Mouse (Mus musculus) MEL (cell line): Measurements from ENCODE around the gene AU021092. TPM values are rescaled to one million over a fixed set of nuclear protein-coding genes. Genes with fewer than 3 reads are reported as not detected.

Experiments
- DNase-seq: peaks from one replicate; pipeline ENCODE4 v3.0.0; 2011; ENCODE audit warnings: low read depth, low spot score
- H3K27ac ChIP-seq: 2 replicates; pipeline ENCODE4 v1.5.1; 2012; ENCODE audit warnings: low read depth, mild to moderate bottlenecking, control low read depth, low read length, moderate library complexity; ENCODE audit not compliant: control insufficient read depth
- H3K27me3 ChIP-seq, 2 experiments: fragments of 150-350 bp in 1 of 2; sonication (generic) in 1 of 2; 2 replicates each; pipeline ENCODE4 v1.6.1; 2012; ENCODE audit warnings: low read length in 2 of 2, mild to moderate bottlenecking in 2 of 2, improper control_type of control experiment in 1 of 2, moderate library complexity in 1 of 2; ENCODE audit not compliant: insufficient read depth in 2 of 2, control insufficient read depth in 1 of 2
- H3K36me3 ChIP-seq, 2 experiments: 2 replicates each; pipeline ENCODE4 v1.6.1; 2012 to 2014; ENCODE audit warnings: low read length in 2 of 2, improper control_type of control experiment in 1 of 2, inconsistent platforms in 1 of 2, mild to moderate bottlenecking in 1 of 2; ENCODE audit not compliant: insufficient read depth in 2 of 2, control insufficient read depth in 1 of 2
- H3K4me1 ChIP-seq, 2 experiments: fragments of 150-350 bp in 1 of 2; sonication (generic) in 1 of 2; 2 replicates each; pipeline ENCODE4 v1.6.1; 2012; ENCODE audit warnings: low read length in 2 of 2, improper control_type of control experiment in 1 of 2, mild to moderate bottlenecking in 1 of 2; ENCODE audit not compliant: insufficient read depth in 2 of 2, control insufficient read depth in 1 of 2
- H3K4me3 ChIP-seq, 2 experiments: fragments of 150-350 bp in 1 of 2; sonication (generic) in 1 of 2; 2 replicates each; pipeline ENCODE4 v1.5.1; 2012; ENCODE audit warnings: low read depth in 2 of 2, low read length in 2 of 2, mild to moderate bottlenecking in 2 of 2, moderate library complexity in 2 of 2, control low read depth in 1 of 2, improper control_type of control experiment in 1 of 2; ENCODE audit not compliant: control insufficient read depth in 1 of 2, insufficient read depth in 1 of 2
- H3K79me2 ChIP-seq: 2 replicates; pipeline ENCODE4 v1.6.1; 2012; ENCODE audit warnings: mild to moderate bottlenecking, low read length, moderate library complexity; ENCODE audit not compliant: control insufficient read depth, poor library complexity, insufficient read depth
- H3K9ac ChIP-seq: 2 replicates; pipeline ENCODE4 v1.6.1; 2012; ENCODE audit warnings: low read depth, mild to moderate bottlenecking, control low read depth, low read length, moderate library complexity; ENCODE audit not compliant: control insufficient read depth, poor library complexity, severe bottlenecking
- H3K9me3 ChIP-seq: fragments of 150-350 bp; sonication (generic); replicated peaks from 2 replicates; pipeline ENCODE4 v1.6.1; 2012; ENCODE audit warnings: mild to moderate bottlenecking, low read length, improper control_type of control experiment, moderate library complexity; ENCODE audit not compliant: insufficient read depth
- BHLHE40 ChIP-seq: IDR thresholded peaks from 2 replicates; pipeline ENCODE4 v1.6.1; 2012; ENCODE audit warnings: low read depth, mild to moderate bottlenecking, inconsistent platforms, low read length, improper control_type of control experiment, borderline replicate concordance
- CHD1 ChIP-seq: IDR thresholded peaks from 2 replicates; pipeline ENCODE4 v1.6.1; 2012; ENCODE audit warnings: low read depth, mild to moderate bottlenecking, inconsistent platforms, low read length, improper control_type of control experiment
- CTCF ChIP-seq, 3 experiments: IDR thresholded peaks in 2 of 3; conservative IDR thresholded peaks in 1 of 3; 2 replicates each; pipeline ENCODE4 v1.5.1; 2011 to 2012; ENCODE audit warnings: low read length in 3 of 3, low read depth in 2 of 3, mild to moderate bottlenecking in 2 of 3, improper control_type of control experiment in 1 of 3, inconsistent platforms in 1 of 3, mixed read lengths in 1 of 3, moderate library complexity in 1 of 3; ENCODE audit not compliant: control insufficient read depth in 1 of 3, insufficient read depth in 1 of 3, poor library complexity in 1 of 3, severe bottlenecking in 1 of 3
- E2F4 ChIP-seq: IDR thresholded peaks from 2 replicates; pipeline ENCODE4 v1.6.1; 2011; ENCODE audit warnings: low read depth, low read length, improper control_type of control experiment, borderline replicate concordance
- ELF1 ChIP-seq: IDR thresholded peaks from 2 replicates; pipeline ENCODE4 v1.6.1; 2014; ENCODE audit warnings: low read depth, mild to moderate bottlenecking, inconsistent platforms, low read length, improper control_type of control experiment, moderate library complexity
- HCFC1 ChIP-seq: IDR thresholded peaks from 2 replicates; pipeline ENCODE4 v1.6.1; 2012; ENCODE audit warnings: low read depth, mild to moderate bottlenecking, inconsistent platforms, low read length, improper control_type of control experiment, moderate library complexity
- KAT2A ChIP-seq: conservative IDR thresholded peaks from 2 replicates; pipeline ENCODE4 v1.6.1; 2012; ENCODE audit warnings: low read depth, low read length, improper control_type of control experiment, inconsistent platforms
- MAX ChIP-seq: IDR thresholded peaks from 2 replicates; pipeline ENCODE4 v1.6.1; 2011; ENCODE audit warnings: low read length, improper control_type of control experiment
- MXI1 ChIP-seq: IDR thresholded peaks from 2 replicates; pipeline ENCODE4 v1.6.1; 2011; ENCODE audit warnings: mild to moderate bottlenecking, low read depth, low read length, improper control_type of control experiment
- MYC ChIP-seq: IDR thresholded peaks from 2 replicates; pipeline ENCODE4 v1.6.1; 2011; ENCODE audit warnings: low read depth, mild to moderate bottlenecking, low read length, improper control_type of control experiment, moderate library complexity
- NELFE ChIP-seq: IDR thresholded peaks from 2 replicates; pipeline ENCODE4 v1.6.1; 2011; ENCODE audit warnings: low read depth, low read length, improper control_type of control experiment
- NRF1 ChIP-seq: IDR thresholded peaks from 2 replicates; pipeline ENCODE4 v1.6.1; 2014; ENCODE audit warnings: low read depth, mild to moderate bottlenecking, inconsistent platforms, low read length, improper control_type of control experiment, moderate library complexity; ENCODE audit not compliant: poor library complexity, insufficient read depth, severe bottlenecking
- POLR2A ChIP-seq, 2 experiments: IDR thresholded peaks; 2 replicates each; pipeline ENCODE4 v1.6.1; 2011 to 2012; ENCODE audit warnings: low read length in 2 of 2, mild to moderate bottlenecking in 2 of 2, control low read depth in 1 of 2, improper control_type of control experiment in 1 of 2, low read depth in 1 of 2, moderate library complexity in 1 of 2; ENCODE audit not compliant: control insufficient read depth in 1 of 2, insufficient read depth in 1 of 2, poor library complexity in 1 of 2
- RAD21 ChIP-seq: IDR thresholded peaks from 2 replicates; pipeline ENCODE4 v1.6.1; 2011; ENCODE audit warnings: mild to moderate bottlenecking, low read depth, low read length, improper control_type of control experiment
- SIN3A ChIP-seq: IDR thresholded peaks from 2 replicates; pipeline ENCODE4 v1.6.1; 2012; ENCODE audit warnings: low read length, improper control_type of control experiment, inconsistent platforms
- SMC3 ChIP-seq: IDR thresholded peaks from 2 replicates; pipeline ENCODE4 v1.6.1; 2011; ENCODE audit warnings: low read depth, low read length, improper control_type of control experiment
- TBP ChIP-seq: IDR thresholded peaks from 2 replicates; pipeline ENCODE4 v1.8.0; 2011; ENCODE audit warnings: low read depth, low read length, improper control_type of control experiment
- polyA plus RNA-seq, 2 experiments: library from polyadenylated mRNA; stranded (reverse) in 1 of 2; unstranded in 1 of 2; fragments of >175 nt in 1 of 2; fragments of >200 nt in 1 of 2; gene quantifications; 2 replicates each; pipeline versions ENCODE4 v1.2.1 to v1.2.4; 2012; ENCODE audit warnings: low replicate concordance in 2 of 2, low read depth in 1 of 2; ENCODE audit not compliant: insufficient read length in 2 of 2, insufficient read depth in 1 of 2, missing spikeins in 1 of 2
- total RNA-seq: library from RNA; depleted of rRNA; stranded (reverse); fragments of 300-350 nt; gene quantifications from 2 replicates; pipeline ENCODE4 v1.2.3, GENCODE M21; 2012

AU021092 gene
- total and polyA plus RNA-seq, 3 experiments: not detected

- peaks cover 0 to 8% of the 10 kb centered on the region in 2 experiments; a peak in 1 of 4 replicates for H3K4me1 ChIP-seq
- H3K9ac ChIP-seq: peak overlapping the region; percentile 95
- peaks cover 9% of the 10 kb centered on the region for H3K79me2 ChIP-seq
- no peaks in the 10 kb centered on the region for H3K27me3 ChIP-seq
- H3K9me3 ChIP-seq: no peaks in the 10 kb centered on the region
- H3K4me3 ChIP-seq: peak overlapping the region; percentile 78 to 92
- H3K27ac ChIP-seq: peak overlapping the region; percentile 70
- peak; percentile 63 for DNase-seq
- TF ChIP-seq MAX (no peak), CHD1 (0 out of 2 replicates have a peak, but pooled peaks have one; percentile 41), TBP (0 out of 2 replicates have a peak, but pooled peaks have one; percentile 14), ELF1 (no peak)
- no peaks in the 10 kb centered on the region for H3K36me3 ChIP-seq
These were observed 33.1 kb upstream of the AU021092 start for GRCm38 (mm10) chr16:5255081-5255740.

GRCm38 (mm10) chr16:5254346-5255025 is 32.4 kb upstream of the AU021092 start:
- TF ChIP-seq ELF1 (peak; percentile 64), HCFC1 (peak; percentile 76), CTCF (IDR thresholded peaks at IDR 0.05 in 2 of 3, conservative IDR thresholded peaks at IDR 0.05 in 1 of 3; ENCODE audit: control insufficient read depth in 1 of 3, insufficient read depth in 1 of 3, low read depth in 2 of 3, low read length in 3 of 3, poor library complexity in 1 of 3, severe bottlenecking in 1 of 3) (peak; percentile 90 to 95 (median 94)), NRF1 (no peak), KAT2A (no peak), TBP (peak; percentile 44; the same call in 1 of the 2 replicates), MXI1 (peak; percentile 62), SIN3A (peak; percentile 89), E2F4 (no peak), MYC (0 out of 2 replicates have a peak, but pooled peaks have one; percentile 34), RAD21 (peak; percentile 45), POLR2A (IDR thresholded peaks at IDR 0.05; ENCODE audit: control insufficient read depth in 1 of 2, insufficient read depth in 1 of 2, low read depth in 1 of 2, low read length in 2 of 2, poor library complexity in 1 of 2) (peak in 1 of 2 experiments; percentile 71; a peak in 2 of 4 replicates), NELFE (peak; percentile 53), BHLHE40 (no peak), SMC3 (peak; percentile 52)
- TF ChIP-seq, all 39 proteins: peak for 11
- no peaks in the 10 kb centered on the region for H3K36me3 ChIP-seq
- peak overlapping the region; percentile 78 to 92 for H3K4me3 ChIP-seq
- peaks cover 9% of the 10 kb centered on the region for H3K79me2 ChIP-seq
- peak overlapping the region; percentile 70 for H3K27ac ChIP-seq
- DNase-seq: peak; percentile 94
- no peaks in the 10 kb centered on the region for H3K9me3 ChIP-seq
- peak overlapping the region; percentile 95 for H3K9ac ChIP-seq
- H3K27me3 ChIP-seq: no peaks in the 10 kb centered on the region
- peaks cover 0 to 8% of the 10 kb centered on the region in 2 experiments; a peak in 1 of 4 replicates for H3K4me1 ChIP-seq
